Mouse (Mus musculus) embryonic facial prominence, embryonic 15.5 days (tissue): ENCODE data around the gene Tram2. TPM values are rescaled to one million over a fixed set of nuclear protein-coding genes. Genes with fewer than 3 reads are reported as not detected.

Source experiments
- ATAC-seq: fragments of 200-750 bp; cut with Nextera tagmentation; 2 replicates; pipeline ENCODE4 v1.8.0; 2017; ENCODE audit warnings: low read depth, moderate TSS enrichment; ENCODE audit not compliant: insufficient number of reproducible peaks, low FRiP score, low TSS enrichment
- H3K27ac ChIP-seq: fragments of 300-500 bp; sonication (generic); replicated peaks from 2 replicates; pipeline ENCODE4 v1.5.1; 2015; ENCODE audit warnings: mild to moderate bottlenecking, inconsistent platforms
- H3K27me3 ChIP-seq: fragments of 300-500 bp; sonication (generic); 2 replicates; pipeline ENCODE4 v1.6.1; 2015; ENCODE audit warnings: inconsistent platforms
- H3K36me3 ChIP-seq: fragments of 300-500 bp; sonication (generic); 2 replicates; pipeline ENCODE4 v1.6.1; 2015; ENCODE audit warnings: mild to moderate bottlenecking, inconsistent platforms
- H3K4me1 ChIP-seq: fragments of 300-500 bp; sonication (generic); 2 replicates; pipeline ENCODE4 v1.6.1; 2015; ENCODE audit warnings: inconsistent platforms
- H3K4me2 ChIP-seq: fragments of 300-500 bp; sonication (generic); replicated peaks from 2 replicates; pipeline ENCODE4 v1.6.1; 2015; ENCODE audit warnings: mild to moderate bottlenecking, inconsistent platforms
- H3K4me3 ChIP-seq: fragments of 300-500 bp; sonication (generic); replicated peaks from 2 replicates; pipeline ENCODE4 v1.5.1; 2015; ENCODE audit warnings: mild to moderate bottlenecking, inconsistent platforms
- H3K9ac ChIP-seq: fragments of 300-500 bp; sonication (generic); 2 replicates; pipeline ENCODE4 v1.6.1; 2015; ENCODE audit warnings: inconsistent platforms
- H3K9me3 ChIP-seq: fragments of 300-500 bp; sonication (generic); replicated peaks from 2 replicates; pipeline ENCODE4 v1.6.1; 2016; ENCODE audit warnings: inconsistent platforms
- WGBS: fragments of 180-500 bp; shearing (Covaris S2); methylation state at CpG from one replicate; pipeline ENCODE4 v1.1.7; 2015; 5-methylcytosine and 5-hydroxymethylcytosine counted together
- polyA plus RNA-seq: library from polyadenylated mRNA; unstranded; fragments of >200 nt; fragmentation: Nextera tagmentation; extraction: Ambion mirVana; gene quantifications from 2 replicates; pipeline ENCODE4 v1.2.1, GENCODE M21; 2015

The Tram2 gene
- polyA plus RNA-seq, 1 experiment from 2014 or later = 11.0 TPM

DNA sequence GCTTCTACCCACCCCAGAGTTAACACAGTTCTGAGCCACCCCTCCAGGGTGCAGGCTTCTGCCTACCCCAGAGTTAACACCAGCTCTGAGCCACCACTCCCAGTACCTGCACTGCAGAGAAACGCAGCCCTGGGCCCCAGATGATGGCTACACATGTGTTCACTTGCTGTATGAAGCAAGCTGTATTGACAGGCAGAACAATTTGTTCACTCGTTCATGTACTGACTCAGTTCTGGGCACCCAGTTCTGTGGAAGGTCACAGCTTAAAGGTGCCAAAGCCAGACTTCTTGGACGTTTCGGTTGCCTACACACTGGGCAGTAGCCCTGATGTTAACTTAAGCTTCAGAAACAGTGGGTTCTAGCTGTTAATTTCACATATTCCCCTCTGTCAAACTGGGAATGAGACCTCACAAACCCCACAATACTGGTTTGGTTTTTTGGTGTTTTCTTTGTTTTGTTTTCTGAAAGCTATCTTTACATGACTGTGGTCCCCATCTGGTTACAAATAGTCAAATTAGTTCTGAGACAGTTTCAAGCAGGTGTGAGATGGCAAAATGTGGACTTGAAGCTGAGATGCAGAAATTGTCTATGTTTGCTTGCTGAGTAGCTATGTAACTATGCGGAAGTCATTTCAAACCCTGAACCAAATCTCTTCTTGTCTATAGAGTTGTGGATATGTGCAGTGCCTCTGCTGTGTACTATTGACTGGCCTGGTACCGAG, 41.0 kb downstream of the Tram2 start:
- H3K4me3 ChIP-seq = no peak overlapping the region
- no peak overlapping the region for H3K4me2 ChIP-seq
- H3K27ac ChIP-seq = no peak overlapping the region
- WGBS = 82% methylated on average over 6 of the region's 6 CpGs
- H3K4me1 ChIP-seq = peaks cover 24% of the 10 kb centered on the region
- H3K9ac ChIP-seq = no peak overlapping the region
- ATAC-seq = no peak
- no peaks in the 10 kb centered on the region for H3K36me3 ChIP-seq
- H3K9me3 ChIP-seq = no peaks in the 10 kb centered on the region
- no peaks in the 10 kb centered on the region for H3K27me3 ChIP-seq

DNA sequence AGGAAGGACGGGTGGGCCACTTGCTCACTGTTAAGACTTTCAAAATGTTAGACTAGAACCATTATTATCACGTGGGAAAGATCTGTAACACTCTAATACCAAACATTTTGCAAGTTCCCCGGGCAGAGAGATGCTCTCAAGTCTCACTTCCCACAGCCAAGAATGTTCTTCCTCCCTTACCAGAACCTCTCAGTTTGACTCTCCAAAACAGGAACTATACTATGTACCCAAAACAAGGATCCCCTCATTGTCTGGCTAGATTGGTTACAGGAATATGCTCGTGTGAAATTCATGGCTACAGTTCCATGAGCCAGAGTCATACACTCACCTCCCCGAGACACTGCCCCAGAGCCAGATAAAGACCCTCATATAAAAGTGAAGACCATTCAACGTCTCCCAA, 43.2 kb downstream of the Tram2 start:
- Histone ChIP-seq H3K36me3 (no peaks in the 10 kb centered on the region), H3K4me3 (no peak overlapping the region), H3K27ac (no peak overlapping the region), H3K4me2 (no peak overlapping the region), H3K9ac (no peak overlapping the region), H3K4me1 (peaks cover 4% of the 10 kb centered on the region), H3K27me3 (no peaks in the 10 kb centered on the region), H3K9me3 (no peaks in the 10 kb centered on the region)
- WGBS = 82% methylated on average over 6 of the region's 6 CpGs
- no peak for ATAC-seq

DNA sequence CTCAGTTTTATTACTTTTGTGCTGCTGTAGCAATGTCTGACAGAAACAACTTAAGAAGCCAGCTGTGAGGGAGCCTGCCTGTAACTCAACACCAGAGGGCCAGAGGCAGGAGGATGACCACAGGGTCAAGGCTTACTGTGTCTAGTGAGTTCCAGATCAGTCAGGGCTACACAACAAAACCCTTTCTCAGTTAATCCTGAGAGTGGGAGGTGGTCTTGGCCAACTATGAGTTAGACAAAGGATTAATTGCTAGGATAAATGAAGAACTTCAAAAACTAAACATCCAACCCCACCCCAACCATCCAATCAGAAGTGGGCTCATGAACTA, 45.3 kb downstream of the Tram2 start:
- H3K27ac ChIP-seq = no peak overlapping the region
- no peak overlapping the region for H3K9ac ChIP-seq
- H3K4me3 ChIP-seq = no peak overlapping the region
- no peaks in the 10 kb centered on the region for H3K9me3 ChIP-seq
- no peaks in the 10 kb centered on the region for H3K27me3 ChIP-seq
- H3K36me3 ChIP-seq = no peaks in the 10 kb centered on the region
- ATAC-seq = no peak
- no peak overlapping the region for H3K4me2 ChIP-seq
- H3K4me1 ChIP-seq = no peaks in the 10 kb centered on the region; the same call in 1 of the 2 replicates

DNA sequence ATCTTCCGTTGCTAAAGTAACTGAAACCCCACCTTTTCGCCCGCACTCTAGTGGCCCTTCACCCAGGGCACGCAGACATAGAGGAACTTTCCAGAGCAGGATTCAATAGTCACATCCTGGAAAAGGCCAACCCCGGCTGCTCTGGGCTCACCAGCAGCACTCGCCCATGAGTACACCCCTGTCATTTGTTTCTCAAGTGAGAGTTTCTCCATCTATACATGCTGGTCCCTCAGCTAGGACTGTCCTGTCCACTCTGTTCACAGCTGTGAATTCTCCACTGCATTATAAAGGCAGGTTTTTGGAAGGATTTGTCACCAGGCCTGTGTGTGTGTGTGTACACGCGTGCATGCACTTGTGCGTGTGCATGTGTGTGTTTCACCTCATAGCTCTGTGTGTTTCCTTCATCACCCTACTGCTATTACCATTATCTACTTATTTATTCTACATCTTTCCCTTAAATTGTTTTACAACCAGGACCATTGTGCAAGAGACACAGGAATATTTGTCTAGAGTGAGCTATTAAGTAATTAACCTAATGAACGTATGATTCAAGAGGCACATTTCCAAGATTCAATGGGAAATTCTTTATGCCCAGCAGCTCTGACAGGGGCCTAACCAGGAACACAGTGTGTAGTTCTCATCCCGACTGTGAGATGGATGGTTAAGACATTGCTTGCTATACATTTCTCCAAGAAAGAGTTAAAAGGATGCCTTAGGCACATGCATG, 45.8 kb downstream of the Tram2 start:
- WGBS = 88% methylated on average over 11 of the region's 11 CpGs
- ATAC-seq = no peak
- no peaks in the 10 kb centered on the region for H3K4me1 ChIP-seq

DNA sequence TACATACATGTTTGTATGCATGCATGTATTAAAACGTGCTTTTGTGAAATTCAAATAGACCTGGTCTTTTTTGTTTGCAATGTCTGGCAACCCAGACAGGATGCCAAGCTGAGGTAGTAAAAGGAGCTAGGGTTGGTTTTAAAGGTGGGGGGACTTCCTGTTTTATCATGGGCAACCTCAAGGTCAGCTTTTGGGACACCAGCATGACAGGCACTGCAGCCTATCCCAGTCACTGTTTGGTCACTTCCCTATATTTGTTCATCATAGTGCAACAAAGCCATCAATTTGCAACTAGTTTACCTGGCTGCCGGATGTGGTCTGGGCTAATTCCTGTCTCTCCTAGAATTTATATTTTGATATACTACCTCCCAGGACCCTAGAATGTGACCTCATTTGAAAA, 47.4 kb downstream of the Tram2 start:
- Histone ChIP-seq H3K4me1 (no peaks in the 10 kb centered on the region), H3K27me3 (no peaks in the 10 kb centered on the region), H3K36me3 (no peaks in the 10 kb centered on the region), H3K4me3 (no peak overlapping the region), H3K4me2 (no peak overlapping the region), H3K9me3 (no peaks in the 10 kb centered on the region), H3K27ac (no peak overlapping the region), H3K9ac (no peak overlapping the region)
- ATAC-seq = no peak
- 98% methylated on average over 2 of the region's 2 CpGs for WGBS

More for the DNA sequence above, 45.8 kb downstream of the Tram2 start:
- Histone ChIP-seq H3K4me2 (no peak overlapping the region), H3K27me3 (no peaks in the 10 kb centered on the region), H3K9ac (no peak overlapping the region), H3K4me3 (no peak overlapping the region), H3K9me3 (no peaks in the 10 kb centered on the region), H3K27ac (no peak overlapping the region), H3K36me3 (no peaks in the 10 kb centered on the region)

DNA sequence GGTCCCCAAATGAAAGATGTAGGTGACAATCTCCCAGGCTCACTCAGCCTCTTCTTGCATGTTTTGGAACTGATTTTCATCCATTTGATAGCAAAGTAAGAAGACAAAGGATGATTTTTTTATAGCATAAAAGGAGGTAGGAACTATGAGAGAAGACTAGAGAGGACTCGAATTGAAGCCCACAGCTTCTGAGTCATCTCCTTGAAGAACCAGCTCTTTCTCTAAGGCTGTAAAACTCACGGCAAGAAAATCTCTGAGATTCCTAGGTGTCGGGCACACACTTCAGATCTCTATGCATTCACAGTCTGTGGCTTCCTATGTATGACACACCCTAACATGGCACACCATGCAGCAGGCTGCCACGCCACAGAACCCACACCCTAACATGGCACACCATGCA, 50.0 kb downstream of the Tram2 start:
- H3K27ac ChIP-seq = no peak overlapping the region
- no peak overlapping the region for H3K9ac ChIP-seq
- no peak for ATAC-seq
- H3K9me3 ChIP-seq = no peaks in the 10 kb centered on the region
- 92% methylated on average over 4 of the region's 4 CpGs for WGBS
- no peaks in the 10 kb centered on the region for H3K36me3 ChIP-seq
- no peak overlapping the region for H3K4me3 ChIP-seq
- H3K4me1 ChIP-seq = no peaks in the 10 kb centered on the region
- H3K4me2 ChIP-seq = no peak overlapping the region
- H3K27me3 ChIP-seq = no peaks in the 10 kb centered on the region

DNA sequence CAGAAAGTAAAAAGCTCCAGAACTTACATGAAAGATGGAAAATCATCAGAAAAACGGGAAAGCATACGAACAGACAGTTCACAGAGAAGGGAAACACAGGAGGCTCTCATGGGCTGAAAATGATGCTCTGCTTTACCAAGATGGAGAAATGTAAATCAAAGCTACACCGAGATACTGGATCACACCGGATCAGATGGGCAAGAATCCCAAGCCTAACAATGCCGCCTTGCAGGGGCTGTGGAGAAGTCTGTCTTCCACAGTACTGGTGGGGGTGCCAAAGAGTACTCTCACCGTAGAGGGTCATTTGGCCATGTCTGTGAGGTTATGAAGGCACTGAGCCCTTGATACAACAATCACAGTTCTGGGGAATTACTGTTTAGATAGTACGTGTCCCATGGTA, 52.5 kb downstream of the Tram2 start:
- Histone ChIP-seq H3K36me3 (no peaks in the 10 kb centered on the region), H3K4me1 (no peaks in the 10 kb centered on the region), H3K27me3 (no peaks in the 10 kb centered on the region), H3K4me3 (no peak overlapping the region), H3K9ac (no peak overlapping the region), H3K4me2 (no peak overlapping the region), H3K9me3 (no peaks in the 10 kb centered on the region), H3K27ac (no peak overlapping the region)
- WGBS = 83% methylated on average over 7 of the region's 7 CpGs
- no peak for ATAC-seq

DNA sequence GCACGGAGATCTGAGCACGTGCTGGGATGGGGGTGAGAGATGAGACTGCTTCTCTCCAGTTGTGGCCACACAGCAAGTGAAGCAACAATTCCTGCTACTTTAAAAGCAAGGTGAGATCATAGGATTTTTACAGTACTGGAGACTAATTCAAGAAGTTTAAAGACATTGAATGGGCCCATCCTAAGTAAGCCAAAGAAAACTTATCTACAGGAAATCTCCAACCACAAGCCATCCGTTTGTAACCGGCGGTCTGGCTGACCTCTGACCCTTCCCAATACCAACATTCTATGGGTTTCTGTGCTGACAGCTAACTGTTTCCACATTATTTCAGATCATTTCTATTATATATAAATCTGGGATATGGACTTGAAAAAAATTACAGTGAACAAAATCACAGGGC, 53.8 kb downstream of the Tram2 start:
- no peak overlapping the region for H3K4me2 ChIP-seq
- no peak overlapping the region for H3K4me3 ChIP-seq
- no peak overlapping the region for H3K27ac ChIP-seq
- WGBS = 69% methylated on average over 5 of the region's 5 CpGs
- H3K9me3 ChIP-seq = no peaks in the 10 kb centered on the region
- H3K36me3 ChIP-seq = no peaks in the 10 kb centered on the region
- no peaks in the 10 kb centered on the region for H3K4me1 ChIP-seq
- no peak overlapping the region for H3K9ac ChIP-seq
- H3K27me3 ChIP-seq = no peaks in the 10 kb centered on the region
- ATAC-seq = no peak

DNA sequence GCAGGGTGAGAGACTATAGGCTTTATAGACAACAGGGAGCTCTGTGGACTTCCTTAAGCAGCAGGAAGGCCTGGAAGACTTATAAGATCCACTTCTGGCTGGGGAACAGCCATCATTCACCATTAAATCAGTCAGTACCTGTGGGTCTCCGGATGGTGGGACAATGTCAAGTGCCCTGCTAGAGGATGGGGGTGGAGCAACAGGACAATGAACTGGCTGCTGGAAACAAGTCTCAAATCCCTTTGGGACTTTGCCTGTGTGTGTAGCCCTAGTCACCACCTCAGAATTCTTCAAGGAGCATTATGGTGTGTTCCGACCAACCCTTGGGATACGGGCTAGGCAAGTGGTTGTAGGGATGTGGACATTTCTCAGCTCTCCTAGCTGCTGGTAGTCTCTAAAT, 55.9 kb downstream of the Tram2 start:
- H3K9me3 ChIP-seq = no peaks in the 10 kb centered on the region
- no peak overlapping the region for H3K4me2 ChIP-seq
- H3K4me3 ChIP-seq = no peak overlapping the region
- H3K36me3 ChIP-seq = no peaks in the 10 kb centered on the region
- 83% methylated on average over 3 of the region's 3 CpGs for WGBS
- no peak overlapping the region for H3K9ac ChIP-seq
- H3K4me1 ChIP-seq = no peaks in the 10 kb centered on the region
- H3K27me3 ChIP-seq = no peaks in the 10 kb centered on the region
- no peak for ATAC-seq
- H3K27ac ChIP-seq = no peak overlapping the region

DNA sequence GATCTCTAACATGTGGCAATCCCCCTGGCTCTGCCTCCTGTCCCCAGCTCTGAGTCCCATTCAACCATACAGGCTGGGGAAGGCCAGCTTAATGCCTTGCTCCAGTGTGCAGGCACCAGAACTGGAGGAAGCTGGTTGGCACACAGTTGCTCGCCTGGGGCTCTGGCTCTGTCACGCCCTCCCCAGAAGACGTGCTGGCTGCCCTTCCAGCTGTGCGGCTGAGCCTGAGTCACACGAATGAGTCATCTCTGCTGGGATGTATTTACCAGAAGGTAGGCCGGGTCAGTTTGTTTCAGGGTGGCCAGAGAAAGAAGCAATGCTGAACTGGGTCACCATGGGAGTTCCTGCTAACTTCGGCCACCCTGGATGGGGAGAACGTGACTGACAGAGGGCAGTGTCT, 64.6 kb downstream of the Tram2 start:
- Histone ChIP-seq H3K27me3 (no peaks in the 10 kb centered on the region), H3K36me3 (peaks cover 18% of the 10 kb centered on the region), H3K9ac (no peak overlapping the region), H3K4me3 (no peak overlapping the region), H3K4me2 (no peak overlapping the region), H3K9me3 (no peaks in the 10 kb centered on the region), H3K27ac (no peak overlapping the region), H3K4me1 (peaks cover 18% of the 10 kb centered on the region; the same call in 1 of the 2 replicates)
- ATAC-seq = peak; percentile 67; the same call in 1 of the 2 replicates
- 31% methylated on average over 8 of the region's 8 CpGs for WGBS

DNA sequence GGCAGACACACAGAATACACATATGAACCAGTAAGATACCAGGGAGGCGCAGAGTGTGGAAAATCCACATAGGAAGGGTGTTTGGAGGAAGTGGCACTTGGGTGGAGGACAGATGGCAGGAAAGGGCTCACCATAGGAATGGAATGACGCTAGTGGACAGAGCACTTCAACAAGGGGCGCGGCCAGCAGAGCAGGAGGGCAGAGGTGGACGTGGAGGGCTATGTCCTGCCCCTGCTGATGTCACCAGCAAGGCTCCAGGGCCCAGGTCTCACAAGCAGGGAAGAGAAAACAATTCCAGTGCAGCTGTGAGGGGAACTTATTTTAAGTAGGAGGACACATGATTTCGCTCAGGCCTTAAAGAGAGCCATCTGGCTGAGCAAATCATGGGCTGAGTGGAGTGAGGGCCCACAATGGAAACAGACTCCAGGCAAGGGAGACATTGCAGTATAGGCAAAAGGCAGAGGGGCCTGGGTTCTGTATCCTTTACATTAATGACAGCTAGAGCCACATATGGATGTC, 68.7 kb downstream of the Tram2 start:
- no peaks in the 10 kb centered on the region for H3K9me3 ChIP-seq
- peaks cover 34% of the 10 kb centered on the region for H3K36me3 ChIP-seq
- WGBS = 61% methylated on average over 6 of the region's 6 CpGs
- no peak overlapping the region for H3K4me3 ChIP-seq
- H3K27ac ChIP-seq = peak overlapping the region; percentile 58
- no peak overlapping the region for H3K9ac ChIP-seq
- ATAC-seq = 0 out of 2 replicates have a peak, but pooled peaks have one; percentile 17
- H3K27me3 ChIP-seq = no peaks in the 10 kb centered on the region
- peaks cover 18% of the 10 kb centered on the region; the same call in 1 of the 2 replicates for H3K4me1 ChIP-seq
- H3K4me2 ChIP-seq = no peak overlapping the region
